Mouse (Mus musculus) midbrain, embryonic 12.5 days (tissue): ENCODE measurements around the gene Tmem217. TPM values are rescaled to one million over a fixed set of nuclear protein-coding genes. Genes with fewer than 3 reads are reported as not detected.

ENCODE experiments used
- ATAC-seq: fragments of 200-750 bp; cut with Nextera tagmentation; 2 replicates; pipeline ENCODE4 v1.8.0; 2017; ENCODE audit warnings: low read depth, moderate TSS enrichment, moderate library complexity; ENCODE audit not compliant: low FRiP score
- H3K27ac ChIP-seq: fragments of 300-500 bp; sonication (generic); replicated peaks from 2 replicates; pipeline ENCODE4 v1.5.1; 2016; ENCODE audit warnings: mild to moderate bottlenecking
- H3K27me3 ChIP-seq: fragments of 300-500 bp; sonication (generic); 2 replicates; pipeline ENCODE4 v1.6.1; 2016; ENCODE audit warnings: mild to moderate bottlenecking
- H3K36me3 ChIP-seq: fragments of 300-500 bp; sonication (generic); 2 replicates; pipeline ENCODE4 v1.6.1; 2016
- H3K4me1 ChIP-seq: fragments of 300-500 bp; sonication (generic); 2 replicates; pipeline ENCODE4 v1.6.1; 2016
- H3K4me2 ChIP-seq: fragments of 300-500 bp; sonication (generic); replicated peaks from 2 replicates; pipeline ENCODE4 v1.6.1; 2016; ENCODE audit warnings: mild to moderate bottlenecking, moderate library complexity
- H3K4me3 ChIP-seq: fragments of 300-500 bp; sonication (generic); 2 replicates; pipeline ENCODE4 v1.5.1; 2016; ENCODE audit warnings: mild to moderate bottlenecking
- H3K9ac ChIP-seq: fragments of 300-500 bp; sonication (generic); replicated peaks from 2 replicates; pipeline ENCODE4 v1.6.1; 2016; ENCODE audit warnings: mild to moderate bottlenecking, moderate library complexity
- H3K9me3 ChIP-seq: fragments of 300-500 bp; sonication (generic); 2 replicates; pipeline ENCODE4 v1.6.1; 2016; ENCODE audit warnings: mild to moderate bottlenecking
- WGBS: fragments of 180-500 bp; shearing (Covaris S2); methylation state at CpG from one replicate; pipeline ENCODE4 v1.1.7; 2016; 5-methylcytosine and 5-hydroxymethylcytosine counted together
- polyA plus RNA-seq: library from polyadenylated mRNA; unstranded; fragments of >200 nt; fragmentation: Nextera tagmentation; extraction: Ambion mirVana; gene quantifications from 2 replicates; pipeline ENCODE4 v1.2.1, GENCODE M21; 2016

Tmem217 gene
- polyA plus RNA-seq, 1 experiment from 2014 or later, result 2.1 TPM

DNA sequence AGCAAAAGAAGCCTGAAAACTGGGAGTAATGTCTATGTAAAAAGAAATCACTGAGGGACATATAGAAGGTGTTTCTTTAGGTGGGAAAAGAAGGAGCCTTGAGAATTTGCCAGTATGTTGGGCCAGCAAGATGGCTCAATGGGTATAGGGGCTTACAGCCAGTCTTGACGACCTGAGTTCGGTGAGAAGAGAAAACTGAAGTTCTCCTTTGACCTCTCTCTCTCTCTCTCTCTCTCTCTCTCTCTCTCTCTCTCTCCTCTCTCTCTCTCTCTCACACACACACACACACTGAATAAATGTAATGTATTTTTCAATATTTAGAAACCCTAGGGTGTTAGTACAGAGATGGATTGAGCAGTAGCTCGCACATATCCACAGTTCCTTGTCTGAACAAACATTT lies 3.7 kb downstream of the Tmem217 start:
- Histone ChIP-seq H3K36me3 (no peaks in the 10 kb centered on the region), H3K27me3 (peaks cover 6% of the 10 kb centered on the region; the same call in 1 of the 2 replicates), H3K27ac (no peak overlapping the region), H3K4me1 (peaks cover 16% of the 10 kb centered on the region), H3K4me3 (no peak overlapping the region), H3K9me3 (no peaks in the 10 kb centered on the region), H3K4me2 (no peak overlapping the region), H3K9ac (no peak overlapping the region)
- no peak for ATAC-seq
- WGBS, result 66% methylated on average over 3 of the region's 3 CpGs

DNA sequence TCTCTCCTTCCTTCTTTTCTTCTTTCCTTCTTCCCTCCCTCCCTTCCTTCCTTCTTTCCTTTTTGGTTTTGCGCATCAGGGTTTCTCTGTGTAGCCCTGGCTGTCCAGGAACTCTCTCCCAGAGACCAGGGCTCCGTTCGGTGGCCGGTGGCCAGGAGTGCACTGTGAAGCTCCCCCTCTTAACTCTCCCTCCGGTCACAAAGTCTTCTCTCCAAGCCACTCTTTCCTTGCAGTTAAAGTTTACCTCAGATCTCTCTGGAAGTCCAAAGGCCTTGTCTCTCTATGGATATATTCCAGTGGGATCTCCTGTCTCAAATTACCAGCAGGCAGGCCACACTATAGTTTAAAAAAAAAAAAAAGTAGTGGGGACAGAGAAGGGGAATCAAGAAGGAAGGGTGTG lies 6.9 kb downstream of the Tmem217 start:
- WGBS, result 93% methylated on average over 5 of the region's 5 CpGs
- Histone ChIP-seq H3K9ac (no peak overlapping the region), H3K4me3 (no peak overlapping the region)

DNA sequence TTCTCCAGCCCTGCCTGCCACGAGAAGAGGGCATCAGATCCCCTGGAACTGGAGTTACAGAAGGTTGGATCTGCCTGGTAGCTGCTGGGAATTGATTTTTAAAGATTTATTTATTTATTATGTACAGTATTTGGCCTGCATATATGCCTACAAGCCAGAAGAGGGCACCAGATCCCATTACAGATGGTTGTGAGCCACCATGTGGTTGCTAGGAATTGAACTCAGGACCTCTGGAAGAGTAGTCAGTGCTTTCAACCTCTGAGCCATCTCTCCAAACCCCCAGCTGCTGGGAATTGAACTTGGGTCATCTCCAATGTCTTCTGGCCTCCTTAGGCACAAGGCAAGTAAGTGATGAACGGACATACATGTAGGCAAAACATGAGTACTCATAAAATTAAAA lies 8.1 kb downstream of the Tmem217 start:
- H3K4me2 ChIP-seq, result no peak overlapping the region
- no peaks in the 10 kb centered on the region for H3K9me3 ChIP-seq
- H3K4me3 ChIP-seq, result no peak overlapping the region
- peaks cover 6% of the 10 kb centered on the region; the same call in 1 of the 2 replicates for H3K27me3 ChIP-seq
- no peaks in the 10 kb centered on the region for H3K36me3 ChIP-seq
- H3K9ac ChIP-seq, result no peak overlapping the region
- no peak for ATAC-seq
- H3K27ac ChIP-seq, result no peak overlapping the region
- WGBS, result 76% methylated on average over 2 of the region's 2 CpGs
- no peaks in the 10 kb centered on the region for H3K4me1 ChIP-seq

More for the DNA sequence above, 6.9 kb downstream of the Tmem217 start:
- ATAC-seq, result no peak
- no peaks in the 10 kb centered on the region for H3K36me3 ChIP-seq
- H3K27me3 ChIP-seq, result peaks cover 6% of the 10 kb centered on the region; the same call in 1 of the 2 replicates
- no peak overlapping the region for H3K4me2 ChIP-seq
- H3K4me1 ChIP-seq, result peaks cover 3% of the 10 kb centered on the region
- no peaks in the 10 kb centered on the region for H3K9me3 ChIP-seq
- no peak overlapping the region for H3K27ac ChIP-seq

GRCm38 (mm10) chr17:29542831-29543690 lies 9.1 kb downstream of the Tmem217 start:
- ATAC-seq, result no peak
- no peak overlapping the region for H3K9ac ChIP-seq
- WGBS, result 90% methylated on average over 19 of the region's 19 CpGs
- no peak overlapping the region for H3K4me2 ChIP-seq
- no peak overlapping the region for H3K4me3 ChIP-seq
- H3K4me1 ChIP-seq, result no peaks in the 10 kb centered on the region
- H3K27ac ChIP-seq, result no peak overlapping the region
- 0 out of 2 replicates have a peak, but pooled peaks cover 2% of the 10 kb centered on the region for H3K27me3 ChIP-seq
- no peaks in the 10 kb centered on the region for H3K9me3 ChIP-seq
- H3K36me3 ChIP-seq, result no peaks in the 10 kb centered on the region

DNA sequence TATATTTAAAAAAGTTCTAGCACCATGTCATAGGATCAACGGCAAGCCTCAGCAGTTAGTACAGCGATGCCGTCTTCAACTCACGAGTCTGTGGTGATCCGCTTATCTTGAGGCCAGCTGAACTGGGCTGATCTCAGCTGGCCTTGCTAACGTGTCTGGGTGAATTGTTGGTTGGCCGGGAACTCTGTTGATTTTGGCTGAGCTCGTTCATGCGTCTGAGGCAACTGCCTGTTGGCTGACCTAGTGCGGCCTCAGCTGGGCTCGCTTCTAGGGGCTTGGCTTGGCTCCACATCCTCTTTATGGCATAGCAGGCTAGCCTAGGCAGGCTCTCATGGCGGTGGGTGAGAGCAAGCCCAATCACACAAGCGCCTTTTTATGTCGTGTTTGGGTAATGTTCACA lies 10.8 kb downstream of the Tmem217 start:
- H3K9me3 ChIP-seq, result no peaks in the 10 kb centered on the region
- no peak for ATAC-seq
- no peaks in the 10 kb centered on the region for H3K36me3 ChIP-seq
- H3K4me1 ChIP-seq, result no peaks in the 10 kb centered on the region
- 80% methylated on average over 14 of the region's 14 CpGs for WGBS
- no peaks in the 10 kb centered on the region for H3K27me3 ChIP-seq
- no peak overlapping the region for H3K27ac ChIP-seq
- H3K4me3 ChIP-seq, result no peak overlapping the region
- no peak overlapping the region for H3K9ac ChIP-seq
- no peak overlapping the region for H3K4me2 ChIP-seq

DNA sequence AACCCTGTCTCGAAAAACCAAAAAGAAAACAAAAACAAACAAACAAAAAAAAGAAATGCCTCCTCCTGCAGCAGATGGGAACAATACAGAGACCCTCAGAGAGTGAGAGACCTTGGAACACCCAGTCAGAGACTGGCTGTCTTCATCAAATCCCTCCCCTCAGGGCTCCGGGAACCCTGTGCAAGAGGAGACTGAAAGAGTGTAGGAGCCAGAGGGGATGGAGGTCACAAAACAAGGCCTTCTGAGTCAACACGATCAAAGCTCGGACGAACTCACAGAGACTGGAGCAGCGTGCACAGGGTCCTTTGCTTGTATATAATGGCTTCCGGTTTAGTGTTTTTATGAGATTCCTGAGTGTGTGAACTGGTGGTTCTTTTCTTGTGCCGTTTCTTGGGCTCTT lies 11.8 kb downstream of the Tmem217 start:
- Histone ChIP-seq H3K27ac (no peak overlapping the region), H3K9ac (no peak overlapping the region), H3K9me3 (no peaks in the 10 kb centered on the region), H3K4me3 (no peak overlapping the region), H3K4me2 (no peak overlapping the region), H3K36me3 (no peaks in the 10 kb centered on the region), H3K4me1 (no peaks in the 10 kb centered on the region), H3K27me3 (no peaks in the 10 kb centered on the region)
- no peak for ATAC-seq
- 91% methylated on average over 8 of the region's 8 CpGs for WGBS

DNA sequence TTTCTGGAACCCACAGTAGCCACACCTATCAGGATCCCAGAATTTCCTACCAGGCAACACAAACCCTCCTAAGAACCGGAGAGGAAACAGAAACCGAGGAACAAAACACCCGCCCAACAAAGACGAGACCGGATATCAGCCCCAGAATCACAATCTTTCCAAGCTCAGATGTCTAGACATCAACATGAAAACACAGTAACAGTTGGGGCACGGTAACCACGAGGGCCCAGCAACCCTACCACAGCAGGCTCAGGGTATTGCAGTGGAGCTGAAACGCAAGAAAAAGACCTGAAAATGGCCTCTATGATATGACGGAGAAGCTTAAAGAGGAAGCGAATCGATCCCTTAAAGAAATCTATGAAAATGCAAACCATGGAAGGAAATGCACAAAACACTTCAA lies 18.3 kb downstream of the Tmem217 start:
- no peaks in the 10 kb centered on the region for H3K27me3 ChIP-seq
- no peaks in the 10 kb centered on the region for H3K9me3 ChIP-seq
- no peak overlapping the region for H3K9ac ChIP-seq
- no peak overlapping the region for H3K4me3 ChIP-seq
- no peaks in the 10 kb centered on the region for H3K36me3 ChIP-seq
- H3K4me1 ChIP-seq, result peaks cover 6% of the 10 kb centered on the region; the same call in 1 of the 2 replicates
- no peak overlapping the region for H3K4me2 ChIP-seq
- no peak overlapping the region for H3K27ac ChIP-seq
- 89% methylated on average over 11 of the region's 11 CpGs for WGBS
- no peak for ATAC-seq

DNA sequence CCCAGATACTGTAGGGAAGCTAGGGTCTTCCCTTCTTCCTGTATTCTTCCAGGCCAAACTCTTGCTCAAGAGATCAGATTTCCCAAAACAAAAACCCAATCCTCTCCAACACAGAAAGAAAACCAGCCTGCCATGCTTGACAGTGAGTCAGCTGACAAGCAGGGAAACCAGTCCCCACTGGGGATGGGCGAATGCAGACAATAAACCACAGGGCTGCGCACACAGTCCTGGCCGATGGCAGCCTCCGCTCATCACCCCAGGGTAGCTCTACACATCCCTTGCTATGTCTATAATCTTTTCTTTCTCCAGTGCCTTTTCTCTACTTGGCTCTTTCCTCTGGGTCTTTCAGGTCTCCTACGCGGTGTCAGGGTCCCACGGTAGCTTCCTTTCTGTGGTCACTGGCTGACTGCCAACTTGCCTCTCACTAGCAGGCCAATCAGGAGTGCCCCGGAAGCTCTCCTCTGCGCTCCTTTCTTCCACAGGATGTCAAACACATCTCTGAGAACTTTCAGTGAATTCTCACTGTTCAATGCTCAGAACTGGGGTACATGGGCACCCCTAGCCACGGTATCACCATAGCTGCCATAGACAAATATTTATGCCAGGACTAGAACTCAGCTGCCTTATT lies 20.3 kb downstream of the Tmem217 start:
- peaks cover 6% of the 10 kb centered on the region; the same call in 1 of the 2 replicates for H3K4me1 ChIP-seq
- WGBS, result 78% methylated on average over 10 of the region's 10 CpGs

GRCm38 (mm10) chr17:29531278-29531677 lies 20.9 kb downstream of the Tmem217 start:
- Histone ChIP-seq H3K27ac (no peak overlapping the region), H3K4me3 (no peak overlapping the region), H3K9ac (no peak overlapping the region), H3K4me1 (peaks cover 6% of the 10 kb centered on the region; the same call in 1 of the 2 replicates), H3K4me2 (no peak overlapping the region), H3K27me3 (no peaks in the 10 kb centered on the region), H3K9me3 (no peaks in the 10 kb centered on the region), H3K36me3 (no peaks in the 10 kb centered on the region)
- WGBS, result 71% methylated on average over 9 of the region's 9 CpGs
- no peak for ATAC-seq

More for the DNA sequence above, 20.3 kb downstream of the Tmem217 start:
- Histone ChIP-seq H3K27me3 (no peaks in the 10 kb centered on the region), H3K4me3 (no peak overlapping the region), H3K27ac (no peak overlapping the region), H3K4me2 (no peak overlapping the region), H3K9ac (no peak overlapping the region), H3K36me3 (no peaks in the 10 kb centered on the region), H3K9me3 (no peaks in the 10 kb centered on the region)
- ATAC-seq, result no peak

DNA sequence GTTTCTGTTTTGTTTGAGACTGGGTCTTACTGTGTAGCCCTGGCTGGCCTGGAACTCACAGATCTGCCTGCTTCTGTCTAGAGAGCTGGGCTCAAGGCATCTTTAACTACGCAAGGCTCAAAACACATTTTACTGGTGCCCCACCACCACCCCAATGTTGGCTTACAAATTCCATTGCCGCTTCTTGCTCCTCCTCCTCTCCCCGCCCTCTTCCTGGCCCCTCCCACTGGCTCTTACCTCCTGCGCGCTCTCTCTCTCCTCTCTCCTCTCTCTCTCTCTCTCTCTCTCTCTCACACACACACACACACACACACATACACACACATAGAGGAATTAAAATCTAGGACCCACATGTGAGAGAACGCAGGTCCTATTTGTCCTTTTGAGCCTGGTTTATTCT lies 21.7 kb downstream of the Tmem217 start:
- H3K36me3 ChIP-seq, result no peaks in the 10 kb centered on the region
- H3K4me2 ChIP-seq, result no peak overlapping the region
- H3K4me3 ChIP-seq, result no peak overlapping the region
- no peaks in the 10 kb centered on the region for H3K27me3 ChIP-seq
- ATAC-seq, result no peak
- no peak overlapping the region for H3K27ac ChIP-seq
- 82% methylated on average over 6 of the region's 6 CpGs for WGBS
- peaks cover 6% of the 10 kb centered on the region; the same call in 1 of the 2 replicates for H3K4me1 ChIP-seq
- 0 out of 2 replicates have a peak, but pooled peaks cover 3% of the 10 kb centered on the region for H3K9me3 ChIP-seq
- no peak overlapping the region for H3K9ac ChIP-seq

DNA sequence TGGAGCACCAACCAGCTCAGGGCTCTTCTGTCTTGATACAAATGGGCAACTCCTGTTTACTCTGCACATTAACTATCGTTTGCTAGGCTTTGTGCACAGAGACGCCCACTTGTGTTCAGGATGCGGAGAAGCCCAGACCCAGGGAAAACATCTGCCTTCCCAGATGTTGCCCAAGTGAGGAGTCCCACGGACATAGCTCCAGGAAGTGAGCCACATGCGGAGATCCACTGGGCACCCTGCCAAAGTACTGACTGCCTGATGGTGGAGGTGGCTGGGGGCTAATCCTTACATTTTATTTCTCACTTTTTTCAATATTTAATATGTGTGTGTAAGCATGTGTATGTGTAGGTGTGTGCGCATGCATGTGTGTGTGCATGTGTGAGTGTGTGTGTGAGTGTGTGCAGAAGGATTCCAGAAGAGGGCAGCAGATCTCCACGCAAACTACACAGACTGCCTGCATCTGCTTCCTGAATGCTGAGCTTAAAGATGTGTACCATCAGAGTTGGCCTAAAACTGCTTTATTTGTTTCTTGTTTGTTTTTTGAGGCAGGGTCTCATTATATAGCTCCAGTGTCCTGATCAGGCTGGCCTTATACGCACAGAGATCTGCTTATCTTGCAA lies 23.5 kb downstream of the Tmem217 start:
- ATAC-seq, result no peak
- peaks cover 6% of the 10 kb centered on the region; the same call in 1 of the 2 replicates for H3K4me1 ChIP-seq
- no peaks in the 10 kb centered on the region for H3K27me3 ChIP-seq
- H3K4me2 ChIP-seq, result no peak overlapping the region
- H3K9ac ChIP-seq, result no peak overlapping the region
- 91% methylated on average over 8 of the region's 8 CpGs for WGBS
- 0 out of 2 replicates have a peak, but pooled peaks cover 4% of the 10 kb centered on the region for H3K9me3 ChIP-seq
- H3K27ac ChIP-seq, result no peak overlapping the region
- no peak overlapping the region for H3K4me3 ChIP-seq
- no peaks in the 10 kb centered on the region for H3K36me3 ChIP-seq

DNA sequence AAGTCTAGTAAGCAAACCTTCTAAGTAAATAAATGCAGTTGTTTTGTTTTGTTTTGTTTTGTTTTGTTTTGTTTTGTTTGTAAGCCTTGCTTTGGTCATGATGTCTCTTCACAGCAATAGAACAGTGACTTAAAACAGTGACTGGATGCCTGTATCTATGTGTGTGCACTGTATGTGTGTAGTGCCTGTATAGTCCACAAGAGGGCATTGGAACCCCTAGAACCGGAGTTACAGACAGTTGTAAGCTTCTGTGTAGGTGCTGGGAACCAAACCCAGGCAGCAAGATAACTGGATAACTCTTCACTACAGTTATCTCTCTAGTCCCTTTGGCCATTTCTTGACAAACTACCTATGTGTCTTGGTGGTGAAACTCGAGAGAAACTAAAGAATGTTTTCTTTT lies 26.6 kb downstream of the Tmem217 start:
- no peak overlapping the region for H3K4me3 ChIP-seq
- no peak overlapping the region for H3K9ac ChIP-seq
- no peaks in the 10 kb centered on the region for H3K36me3 ChIP-seq
- H3K9me3 ChIP-seq, result 0 out of 2 replicates have a peak, but pooled peaks cover 4% of the 10 kb centered on the region
- no peak overlapping the region for H3K4me2 ChIP-seq
- no peaks in the 10 kb centered on the region for H3K4me1 ChIP-seq
- no peaks in the 10 kb centered on the region for H3K27me3 ChIP-seq
- no peak overlapping the region for H3K27ac ChIP-seq
- no peak for ATAC-seq
- WGBS, result 90% methylated on average over 2 of the region's 2 CpGs
